Mouse (Mus musculus): ENCODE results near the gene Ccr6. TPM values are rescaled to one million over a fixed set of nuclear protein-coding genes. Genes with fewer than 3 reads are reported as not detected.

Ccr6 gene
- polyA plus RNA-seq, 1 experiment from 2014 or later, result not detected

GRCm38 (mm10) chr17:8225166-8225565, 10.7 kb upstream of the Ccr6 start:
- no peaks in the 10 kb centered on the region for H3K27me3 ChIP-seq (replicated peaks; ENCODE audit: control insufficient read depth, insufficient read depth, low read length)
- H3K4me2 ChIP-seq, result no peak overlapping the region
- 77% methylated on average over 2 of the region's 2 CpGs for WGBS
- H3K9me3 ChIP-seq (ENCODE audit: control insufficient read depth, low read length), result no peaks in the 10 kb centered on the region
- no peaks in the 10 kb centered on the region for H3K4me1 ChIP-seq (replicated peaks; ENCODE audit: control insufficient read depth, insufficient read depth, low read length)
- no peak overlapping the region for H3K4me3 ChIP-seq (ENCODE audit: low read depth, low read length)
- H3K36me3 ChIP-seq (ENCODE audit: control insufficient read depth, insufficient read depth, low read length), result no peaks in the 10 kb centered on the region
- no peak overlapping the region for H3K27ac ChIP-seq (ENCODE audit: low read depth, low read length)
- DNase-seq (ENCODE audit: low spot score), result no peak
- no peak for ATAC-seq (replicated peaks; ENCODE audit: low FRiP score)
- H3K9ac ChIP-seq (ENCODE audit: low read depth, low read length), result no peak overlapping the region

- Histone ChIP-seq H3K9ac (ENCODE audit: low read depth, low read length) (no peak overlapping the region), H3K36me3 (ENCODE audit: control insufficient read depth, insufficient read depth, low read length) (no peaks in the 10 kb centered on the region), H3K27ac (ENCODE audit: low read depth, low read length) (no peak overlapping the region), H3K27me3 (replicated peaks; ENCODE audit: control insufficient read depth, insufficient read depth, low read length) (no peaks in the 10 kb centered on the region), H3K4me1 (replicated peaks; ENCODE audit: control insufficient read depth, insufficient read depth, low read length) (no peaks in the 10 kb centered on the region), H3K4me3 (ENCODE audit: low read depth, low read length) (no peak overlapping the region), H3K4me2 (no peak overlapping the region), H3K9me3 (ENCODE audit: control insufficient read depth, low read length) (no peaks in the 10 kb centered on the region)
- DNase-seq (ENCODE audit: low spot score) (no peak), ATAC-seq (replicated peaks; ENCODE audit: low FRiP score) (no peak)
- 73% methylated on average over 4 of the region's 4 CpGs for WGBS
These were observed 10.1 kb upstream of the Ccr6 start for GRCm38 (mm10) chr17:8225746-8226145.

DNA sequence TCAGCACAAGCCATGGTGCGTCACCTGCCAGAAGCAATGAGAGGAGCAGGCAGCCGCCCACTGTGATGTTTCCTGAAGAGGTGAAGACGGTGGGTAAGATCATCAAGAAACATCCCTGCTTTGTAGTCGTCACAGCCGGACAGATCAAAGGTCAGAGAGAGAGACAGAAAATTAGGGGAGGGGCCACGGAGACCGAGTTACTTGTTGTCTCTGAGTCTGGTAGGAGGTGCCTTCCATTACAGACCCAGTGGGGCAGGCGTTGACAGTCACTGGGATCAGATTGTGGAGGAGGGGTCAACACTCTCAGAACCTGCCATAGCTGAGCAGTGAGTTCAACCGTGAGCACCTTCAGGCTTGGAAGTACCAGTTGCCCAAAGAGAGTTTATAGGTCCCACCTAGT, 7.2 kb upstream of the Ccr6 start:
- Histone ChIP-seq H3K36me3 (ENCODE audit: control insufficient read depth, insufficient read depth, low read length) (no peaks in the 10 kb centered on the region), H3K9ac (ENCODE audit: low read depth, low read length) (no peak overlapping the region), H3K4me3 (ENCODE audit: low read depth, low read length) (no peak overlapping the region), H3K27me3 (replicated peaks; ENCODE audit: control insufficient read depth, insufficient read depth, low read length) (no peaks in the 10 kb centered on the region), H3K9me3 (ENCODE audit: control insufficient read depth, low read length) (no peaks in the 10 kb centered on the region), H3K4me2 (no peak overlapping the region), H3K4me1 (replicated peaks; ENCODE audit: control insufficient read depth, insufficient read depth, low read length) (no peaks in the 10 kb centered on the region), H3K27ac (ENCODE audit: low read depth, low read length) (no peak overlapping the region)
- ATAC-seq (replicated peaks; ENCODE audit: low FRiP score) (no peak), DNase-seq (ENCODE audit: low spot score) (no peak)
- WGBS, result 39% methylated on average over 9 of the region's 9 CpGs

DNA sequence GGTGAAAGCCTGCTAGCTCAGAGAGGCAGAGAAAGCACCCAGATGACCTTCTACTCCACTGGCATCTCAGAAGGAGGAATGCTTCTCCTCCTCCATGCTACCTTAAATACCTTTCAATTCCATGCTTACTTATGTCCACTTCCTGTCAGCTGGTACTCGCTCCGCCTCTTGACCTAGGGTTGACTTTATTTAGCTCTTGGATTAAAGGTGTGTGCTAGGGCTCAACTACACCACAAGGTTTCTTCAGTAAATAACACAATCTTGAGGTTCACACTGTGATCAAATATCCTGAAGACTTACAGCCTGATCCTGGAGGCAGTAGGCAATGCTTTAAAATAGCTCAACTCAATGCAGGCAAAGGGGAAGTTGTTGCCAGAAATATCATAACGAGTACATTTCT, 6.2 kb upstream of the Ccr6 start:
- H3K4me2 ChIP-seq, result no peak overlapping the region
- H3K4me1 ChIP-seq (replicated peaks; ENCODE audit: control insufficient read depth, insufficient read depth, low read length), result no peaks in the 10 kb centered on the region
- WGBS, result 78% methylated on average over 3 of the region's 3 CpGs
- H3K9me3 ChIP-seq (ENCODE audit: control insufficient read depth, low read length), result no peaks in the 10 kb centered on the region
- no peak overlapping the region for H3K9ac ChIP-seq (ENCODE audit: low read depth, low read length)
- no peaks in the 10 kb centered on the region for H3K36me3 ChIP-seq (ENCODE audit: control insufficient read depth, insufficient read depth, low read length)
- DNase-seq (ENCODE audit: low spot score), result no peak
- no peaks in the 10 kb centered on the region for H3K27me3 ChIP-seq (replicated peaks; ENCODE audit: control insufficient read depth, insufficient read depth, low read length)
- no peak overlapping the region for H3K4me3 ChIP-seq (ENCODE audit: low read depth, low read length)
- ATAC-seq (replicated peaks; ENCODE audit: low FRiP score), result no peak
- no peak overlapping the region for H3K27ac ChIP-seq (ENCODE audit: low read depth, low read length)

DNA sequence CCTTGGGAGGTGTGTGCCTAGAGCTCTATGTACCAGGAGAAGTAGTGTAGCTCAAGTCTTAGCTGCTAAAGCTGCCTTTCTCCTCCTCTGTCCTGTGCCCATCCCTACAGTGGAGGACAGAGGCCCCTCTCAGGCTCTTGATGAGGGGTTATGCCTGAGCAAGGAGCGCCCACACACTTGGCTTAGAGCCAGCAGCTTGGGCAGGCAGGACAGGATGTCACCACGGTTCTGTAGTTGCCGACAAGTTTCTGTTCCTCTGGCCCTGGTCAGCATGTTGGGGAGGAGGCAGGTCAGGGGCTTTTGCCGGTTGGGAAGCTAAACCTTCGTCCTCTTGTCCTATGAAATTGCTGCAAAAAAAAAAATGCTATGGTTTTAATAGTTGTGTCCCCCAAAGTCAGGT, 3.8 kb upstream of the Ccr6 start:
- Histone ChIP-seq H3K4me3 (ENCODE audit: low read depth, low read length) (no peak overlapping the region), H3K27me3 (replicated peaks; ENCODE audit: control insufficient read depth, insufficient read depth, low read length) (0 out of 2 replicates have a peak, but pooled peaks cover 3% of the 10 kb centered on the region), H3K9ac (ENCODE audit: low read depth, low read length) (no peak overlapping the region), H3K27ac (ENCODE audit: low read depth, low read length) (no peak overlapping the region), H3K4me1 (replicated peaks; ENCODE audit: control insufficient read depth, insufficient read depth, low read length) (no peaks in the 10 kb centered on the region), H3K4me2 (no peak overlapping the region), H3K9me3 (ENCODE audit: control insufficient read depth, low read length) (no peaks in the 10 kb centered on the region), H3K36me3 (ENCODE audit: control insufficient read depth, insufficient read depth, low read length) (no peaks in the 10 kb centered on the region)
- no peak for ATAC-seq (replicated peaks; ENCODE audit: low FRiP score)
- no peak for DNase-seq (ENCODE audit: low spot score)
- WGBS, result 60% methylated on average over 5 of the region's 5 CpGs

DNA sequence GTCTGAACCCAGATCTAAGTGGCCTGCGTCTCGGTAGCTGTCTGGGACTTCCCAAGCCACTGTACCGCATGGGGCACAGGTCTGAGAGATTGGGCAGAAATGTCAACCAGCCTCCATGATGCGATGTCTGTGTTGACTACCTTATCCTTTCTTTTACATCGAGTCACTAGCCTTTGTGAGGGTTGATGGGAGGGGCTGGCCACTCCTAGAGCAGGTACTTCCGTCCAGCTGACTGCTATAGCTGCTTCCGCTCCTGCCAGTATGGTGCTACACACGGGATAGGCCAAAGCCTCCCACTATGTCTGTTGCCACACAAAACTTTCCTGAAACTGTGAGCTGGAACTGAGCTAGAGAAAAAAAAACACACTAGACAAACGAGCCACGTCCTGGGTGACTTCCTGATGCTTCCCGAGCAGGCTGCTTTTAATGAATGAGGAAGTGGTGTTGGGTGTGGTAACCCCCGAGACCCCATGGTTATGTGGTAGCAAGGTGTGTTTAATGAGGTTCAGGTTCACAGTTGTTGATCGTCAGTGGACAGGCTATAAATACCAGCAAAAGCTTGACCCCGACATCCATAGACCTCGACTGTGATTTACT, 2.1 kb upstream of the Ccr6 start:
- Histone ChIP-seq H3K9ac (ENCODE audit: low read depth, low read length) (no peak overlapping the region), H3K9me3 (ENCODE audit: control insufficient read depth, low read length) (no peaks in the 10 kb centered on the region), H3K27me3 (replicated peaks; ENCODE audit: control insufficient read depth, insufficient read depth, low read length) (0 out of 2 replicates have a peak, but pooled peaks cover 3% of the 10 kb centered on the region), H3K36me3 (ENCODE audit: control insufficient read depth, insufficient read depth, low read length) (no peaks in the 10 kb centered on the region), H3K4me1 (replicated peaks; ENCODE audit: control insufficient read depth, insufficient read depth, low read length) (no peaks in the 10 kb centered on the region), H3K4me2 (no peak overlapping the region), H3K27ac (ENCODE audit: low read depth, low read length) (no peak overlapping the region), H3K4me3 (ENCODE audit: low read depth, low read length) (no peak overlapping the region)
- ATAC-seq (replicated peaks; ENCODE audit: low FRiP score) (no peak), DNase-seq (ENCODE audit: low spot score) (no peak)
- WGBS, result 61% methylated on average over 15 of the region's 15 CpGs

DNA sequence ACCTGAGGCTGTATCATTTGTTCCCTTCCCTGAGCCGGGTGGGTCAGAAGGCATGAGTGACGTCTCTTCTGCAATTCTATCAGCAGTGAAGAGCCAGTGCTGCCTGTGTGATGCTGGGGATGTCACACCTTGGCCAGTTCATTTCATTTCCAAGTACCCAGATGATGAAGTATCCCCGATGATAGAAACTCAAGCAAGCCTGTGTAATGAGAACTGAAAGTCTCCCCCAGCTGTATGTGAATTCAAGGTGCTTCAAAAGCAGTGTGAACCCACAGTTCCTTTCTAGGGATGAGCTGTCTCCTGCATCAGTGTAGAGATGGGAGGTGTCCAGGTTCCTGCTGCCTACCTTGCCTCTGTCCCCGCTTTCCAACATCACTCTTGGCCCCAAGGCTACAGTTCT, 1.3 kb upstream of the Ccr6 start:
- no peak overlapping the region for H3K9ac ChIP-seq (ENCODE audit: low read depth, low read length)
- H3K4me1 ChIP-seq (replicated peaks; ENCODE audit: control insufficient read depth, insufficient read depth, low read length), result no peaks in the 10 kb centered on the region
- H3K4me2 ChIP-seq, result no peak overlapping the region
- H3K36me3 ChIP-seq (ENCODE audit: control insufficient read depth, insufficient read depth, low read length), result no peaks in the 10 kb centered on the region
- ATAC-seq (replicated peaks; ENCODE audit: low FRiP score) (no peak), DNase-seq (ENCODE audit: low spot score) (no peak)
- 0 out of 2 replicates have a peak, but pooled peaks cover 3% of the 10 kb centered on the region for H3K27me3 ChIP-seq (replicated peaks; ENCODE audit: control insufficient read depth, insufficient read depth, low read length)
- no peak overlapping the region for H3K4me3 ChIP-seq (ENCODE audit: low read depth, low read length)
- no peaks in the 10 kb centered on the region for H3K9me3 ChIP-seq (ENCODE audit: control insufficient read depth, low read length)
- WGBS, result 69% methylated on average over 4 of the region's 4 CpGs
- H3K27ac ChIP-seq (ENCODE audit: low read depth, low read length), result no peak overlapping the region

- no peak overlapping the region for H3K4me2 ChIP-seq
- H3K9ac ChIP-seq (ENCODE audit: low read depth, low read length), result no peak overlapping the region
- WGBS, result 66% methylated on average over 15 of the region's 15 CpGs
- H3K4me1 ChIP-seq (replicated peaks; ENCODE audit: control insufficient read depth, insufficient read depth, low read length), result no peaks in the 10 kb centered on the region
- H3K4me3 ChIP-seq (ENCODE audit: low read depth, low read length), result no peak overlapping the region
- no peak overlapping the region for H3K27ac ChIP-seq (ENCODE audit: low read depth, low read length)
- 0 out of 2 replicates have a peak, but pooled peaks cover 3% of the 10 kb centered on the region for H3K27me3 ChIP-seq (replicated peaks; ENCODE audit: control insufficient read depth, insufficient read depth, low read length)
- H3K36me3 ChIP-seq (ENCODE audit: control insufficient read depth, insufficient read depth, low read length), result no peaks in the 10 kb centered on the region
- H3K9me3 ChIP-seq (ENCODE audit: control insufficient read depth, low read length), result no peaks in the 10 kb centered on the region
- no peak for ATAC-seq (replicated peaks; ENCODE audit: low FRiP score)
- DNase-seq (ENCODE audit: low spot score), result no peak
These were observed 2.3 kb downstream of the Ccr6 start for GRCm38 (mm10) chr17:8238012-8238710.

GRCm38 (mm10) chr17:8239561-8239960, 3.7 kb downstream of the Ccr6 start:
- 74% methylated on average over 3 of the region's 3 CpGs for WGBS

More at GRCm38 (mm10) chr17:8239561-8239960, 3.7 kb downstream of the Ccr6 start:
- no peaks in the 10 kb centered on the region for H3K36me3 ChIP-seq (ENCODE audit: control insufficient read depth, insufficient read depth, low read length)
- no peak overlapping the region for H3K4me2 ChIP-seq
- DNase-seq (ENCODE audit: low spot score), result no peak
- ATAC-seq (replicated peaks; ENCODE audit: low FRiP score), result no peak
- H3K9ac ChIP-seq (ENCODE audit: low read depth, low read length), result no peak overlapping the region
- no peaks in the 10 kb centered on the region for H3K4me1 ChIP-seq (replicated peaks; ENCODE audit: control insufficient read depth, insufficient read depth, low read length)
- H3K9me3 ChIP-seq (ENCODE audit: control insufficient read depth, low read length), result no peaks in the 10 kb centered on the region
- no peak overlapping the region for H3K4me3 ChIP-seq (ENCODE audit: low read depth, low read length)
- H3K27me3 ChIP-seq (replicated peaks; ENCODE audit: control insufficient read depth, insufficient read depth, low read length), result peaks cover 5% of the 10 kb centered on the region; the same call in 1 of the 2 replicates
- H3K27ac ChIP-seq (ENCODE audit: low read depth, low read length), result no peak overlapping the region

Data from liver, embryonic 11.5 days (tissue).